Mouse (Mus musculus) CH12.LX (cell line): ENCODE measurements around the gene H3f3b. TPM values are rescaled to one million over a fixed set of nuclear protein-coding genes. Genes with fewer than 3 reads are reported as not detected.

Source experiments
- DNase-seq: peaks from one replicate; pipeline ENCODE4 v3.0.0-alpha.2; 2013; ENCODE audit errors: extremely low read depth
- H3K27ac ChIP-seq: 2 replicates; pipeline ENCODE4 v1.5.1; 2012; ENCODE audit warnings: low read depth, mild to moderate bottlenecking, control low read depth, moderate library complexity; ENCODE audit not compliant: insufficient read depth
- H3K27me3 ChIP-seq: replicated peaks from 2 replicates; pipeline ENCODE3; 2012; ENCODE audit warnings: inconsistent platforms
- H3K36me3 ChIP-seq, 2 experiments: replicated peaks in 1 of 2; 2 replicates each; pipeline versions ENCODE3 to v1.6.1; 2012; ENCODE audit warnings: inconsistent platforms in 1 of 2, low read length in 1 of 2, mild to moderate bottlenecking in 1 of 2, mixed read lengths in 1 of 2, moderate library complexity in 1 of 2; ENCODE audit not compliant: control insufficient read depth in 1 of 2, insufficient read depth in 1 of 2
- H3K4me1 ChIP-seq, 2 experiments: 2 replicates each; pipeline ENCODE4 v1.6.1; 2012; ENCODE audit warnings: inconsistent platforms in 1 of 2, moderate library complexity in 1 of 2; ENCODE audit not compliant: insufficient read depth in 2 of 2, control insufficient read depth in 1 of 2
- H3K4me2 ChIP-seq: 2 replicates; pipeline ENCODE4 v1.6.1; 2012; ENCODE audit warnings: low read depth, mild to moderate bottlenecking, control low read depth; ENCODE audit not compliant: poor library complexity, insufficient read depth, severe bottlenecking
- H3K4me3 ChIP-seq, 3 experiments: fragments of 150-350 bp in 1 of 3; sonication (generic) in 1 of 3; replicated peaks in 1 of 3; 2 replicates each; pipeline versions ENCODE3 to v1.5.1; 2011 to 2012; ENCODE audit warnings: low read depth in 2 of 3, low read length in 2 of 3, mild to moderate bottlenecking in 2 of 3, moderate library complexity in 2 of 3, control low read depth in 1 of 3, improper control_type of control experiment in 1 of 3, inconsistent platforms in 1 of 3, mixed read lengths in 1 of 3; ENCODE audit not compliant: poor library complexity in 1 of 3
- H3K79me2 ChIP-seq: replicated peaks from 2 replicates; pipeline ENCODE4 v1.6.1; 2012; ENCODE audit warnings: mild to moderate bottlenecking, moderate library complexity; ENCODE audit not compliant: control insufficient read depth, poor library complexity, insufficient read depth, severe bottlenecking; ENCODE audit errors: extremely low read depth
- H3K9ac ChIP-seq: 2 replicates; pipeline ENCODE4 v1.6.1; 2012; ENCODE audit warnings: low read depth, mild to moderate bottlenecking, control low read depth, moderate library complexity; ENCODE audit not compliant: insufficient read depth
- H3K9me3 ChIP-seq: replicated peaks from 2 replicates; pipeline ENCODE3; 2012; ENCODE audit warnings: low read length, inconsistent platforms, mixed read lengths
- BHLHE40 ChIP-seq: IDR thresholded peaks from 2 replicates; pipeline ENCODE4 v1.6.1; 2011; ENCODE audit warnings: mild to moderate bottlenecking, low read depth, low read length, improper control_type of control experiment
- CHD1 ChIP-seq: IDR thresholded peaks from 2 replicates; pipeline ENCODE4 v1.6.1; 2012; ENCODE audit warnings: low read depth, low read length, improper control_type of control experiment, inconsistent platforms
- CHD2 ChIP-seq: IDR thresholded peaks from 2 replicates; pipeline ENCODE4 v1.6.1; 2011; ENCODE audit warnings: low read length, improper control_type of control experiment
- EP300 ChIP-seq: IDR thresholded peaks from 2 replicates; pipeline ENCODE4 v1.6.1; 2011; ENCODE audit warnings: low read length, improper control_type of control experiment
- ETS1 ChIP-seq: conservative IDR thresholded peaks from 2 replicates; pipeline ENCODE4 v1.6.1; 2012; ENCODE audit warnings: low read depth, mild to moderate bottlenecking, inconsistent platforms, low read length, improper control_type of control experiment, moderate library complexity
- GABPA ChIP-seq: IDR thresholded peaks from 2 replicates; pipeline ENCODE4 v1.6.1; 2012; ENCODE audit warnings: low read depth, low read length, improper control_type of control experiment, inconsistent platforms; ENCODE audit not compliant: insufficient replicate concordance
- IRF4 ChIP-seq: IDR thresholded peaks from 2 replicates; pipeline ENCODE4 v1.6.1; 2014; ENCODE audit warnings: low read depth, mild to moderate bottlenecking, inconsistent platforms, low read length, improper control_type of control experiment
- JUND ChIP-seq: conservative IDR thresholded peaks from 2 replicates; pipeline ENCODE4 v1.6.1; 2011; ENCODE audit warnings: low read depth, low read length, improper control_type of control experiment
- KAT2A ChIP-seq: IDR thresholded peaks from 2 replicates; pipeline ENCODE4 v1.6.1; 2012; ENCODE audit warnings: low read length, improper control_type of control experiment, inconsistent platforms; ENCODE audit not compliant: insufficient replicate concordance
- MEF2A ChIP-seq: IDR thresholded peaks from 2 replicates; pipeline ENCODE4 v1.6.1; 2014; ENCODE audit warnings: low read depth, mild to moderate bottlenecking, inconsistent platforms, low read length, improper control_type of control experiment, borderline replicate concordance
- MXI1 ChIP-seq: IDR thresholded peaks from 2 replicates; pipeline ENCODE4 v1.6.1; 2011; ENCODE audit warnings: mild to moderate bottlenecking, low read depth, low read length, improper control_type of control experiment
- MYC ChIP-seq: IDR thresholded peaks from 2 replicates; pipeline ENCODE4 v1.6.1; 2011; ENCODE audit warnings: low read depth, mild to moderate bottlenecking, improper control_type of control experiment, low read length
- NELFE ChIP-seq: IDR thresholded peaks from 2 replicates; pipeline ENCODE4 v1.6.1; 2011; ENCODE audit warnings: low read depth, low read length, improper control_type of control experiment
- NRF1 ChIP-seq: IDR thresholded peaks from 2 replicates; pipeline ENCODE4 v1.6.1; 2014; ENCODE audit warnings: low read depth, mild to moderate bottlenecking, inconsistent platforms, low read length, improper control_type of control experiment, moderate library complexity
- PAX5 ChIP-seq: IDR thresholded peaks from 2 replicates; pipeline ENCODE4 v1.6.1; 2012; ENCODE audit warnings: low read length, inconsistent platforms, mixed read lengths
- POLR2A ChIP-seq: IDR thresholded peaks from 2 replicates; pipeline ENCODE4 v1.6.1; 2011; ENCODE audit warnings: low read depth, mild to moderate bottlenecking, improper control_type of control experiment, low read length
- POLR2AphosphoS2 ChIP-seq: IDR thresholded peaks from 2 replicates; pipeline ENCODE4 v1.6.1; 2011; ENCODE audit warnings: low read depth, low read length, improper control_type of control experiment
- RAD21 ChIP-seq: IDR thresholded peaks from 2 replicates; pipeline ENCODE4 v1.6.1; 2011; ENCODE audit warnings: low read depth, mild to moderate bottlenecking, low read length, improper control_type of control experiment, moderate library complexity
- RCOR1 ChIP-seq: conservative IDR thresholded peaks from 2 replicates; pipeline ENCODE4 v1.6.1; 2012; ENCODE audit warnings: low read depth, mild to moderate bottlenecking, inconsistent platforms, low read length, improper control_type of control experiment
- TBP ChIP-seq: conservative IDR thresholded peaks from 2 replicates; pipeline ENCODE4 v1.6.1; 2011; ENCODE audit warnings: low read depth, low read length, improper control_type of control experiment
- TCF12 ChIP-seq: IDR thresholded peaks from 2 replicates; pipeline ENCODE4 v1.6.1; 2014; ENCODE audit warnings: low read depth, mild to moderate bottlenecking, inconsistent platforms, low read length, improper control_type of control experiment
- UBTF ChIP-seq: IDR thresholded peaks from 2 replicates; pipeline ENCODE4 v1.6.1; 2012; ENCODE audit warnings: low read depth, mild to moderate bottlenecking, inconsistent platforms, low read length, improper control_type of control experiment, moderate library complexity
- USF2 ChIP-seq: conservative IDR thresholded peaks from 2 replicates; pipeline ENCODE4 v1.6.1; 2011; ENCODE audit warnings: low read depth, low read length, improper control_type of control experiment
- ZMIZ1 ChIP-seq: IDR thresholded peaks from 2 replicates; pipeline ENCODE4 v1.6.1; 2012; ENCODE audit warnings: low read depth, mild to moderate bottlenecking, inconsistent platforms, low read length, improper control_type of control experiment
- dilution Hi-C: fragments of 300-500 bp; cut with MboI; formaldehyde crosslinking; loops from 2 replicates; pipeline ENCODE4 v1.14.3; 2020; ENCODE audit warnings: low sequenced_read_pairs; ENCODE audit not compliant: extremely low pct_unique_long_range_greater_than_20kb, extremely low pct_ligation_motif_present
- in situ Hi-C: fragments of 300-500 bp; cut with MboI; formaldehyde crosslinking; loops from 3 replicates; pipeline ENCODE4 v1.14.3; 2019; ENCODE audit warnings: low sequenced_read_pairs, low pct_ligation_motif_present, low pct_unique_long_range_greater_than_20kb, mixed read lengths
- polyA plus RNA-seq: library from polyadenylated mRNA; unstranded; fragments of >175 nt; gene quantifications from 2 replicates; pipeline ENCODE4 v1.2.1, GENCODE M21; 2012; ENCODE audit warnings: low read depth; ENCODE audit not compliant: insufficient read length
- total RNA-seq, 2 experiments: library from RNA; depleted of rRNA; stranded (reverse); fragments of 300-350 nt in 1 of 2; fragments of >200 nt in 1 of 2; gene quantifications; 2 replicates each; pipeline ENCODE4 v1.2.3; 2012 to 2014

The H3f3b gene
- total and polyA plus RNA-seq, 3 experiments, result 340 to 889 (median 567) TPM

- dilution Hi-C loops, result no loop called here
Observed at GRCm38 (mm10) chr11:116053510-116054229, 25.9 kb upstream of the H3f3b start.

GRCm38 (mm10) chr11:116050196-116050595 lies 22.4 kb upstream of the H3f3b start:
- no peak overlapping the region for H3K27ac ChIP-seq
- TF ChIP-seq RAD21, result no peak
- no peak for TF ChIP-seq BHLHE40
- TF ChIP-seq POLR2A, result no peak
- TF ChIP-seq RCOR1, result no peak
- TF ChIP-seq NELFE, result no peak
- TF ChIP-seq GABPA, result no peak
- no peak for TF ChIP-seq CHD2
- TF ChIP-seq ETS1, result no peak
- in situ Hi-C loops (no loop called here), dilution Hi-C loops (no loop called here)
- H3K9me3 ChIP-seq, result peaks cover 6% of the 10 kb centered on the region
- H3K27me3 ChIP-seq, result no peaks in the 10 kb centered on the region
- H3K9ac ChIP-seq, result no peak overlapping the region
- peaks cover 91 to 95% of the 10 kb centered on the region in 2 experiments for H3K36me3 ChIP-seq
- no peak for DNase-seq
- no peaks in the 10 kb centered on the region for H3K79me2 ChIP-seq
- no peak overlapping the region for H3K4me2 ChIP-seq
- H3K4me3 ChIP-seq, result no peak overlapping the region
- H3K4me1 ChIP-seq, result peaks cover 3 to 12% of the 10 kb centered on the region in 2 experiments; a peak in 2 of 4 replicates

More at GRCm38 (mm10) chr11:116053510-116054229, 25.9 kb upstream of the H3f3b start:
- peaks cover 3 to 16% of the 10 kb centered on the region in 2 experiments; a peak in 2 of 4 replicates for H3K4me1 ChIP-seq
- H3K27ac ChIP-seq, result no peak overlapping the region
- no peak overlapping the region for H3K4me3 ChIP-seq
- in situ Hi-C loops, result no loop called here
- H3K9me3 ChIP-seq, result peaks cover 6% of the 10 kb centered on the region
- no peaks in the 10 kb centered on the region for H3K79me2 ChIP-seq
- H3K36me3 ChIP-seq, result peaks cover 93 to 97% of the 10 kb centered on the region in 2 experiments
- no peak overlapping the region for H3K9ac ChIP-seq
- no peak for TF ChIP-seq JUND
- no peak for TF ChIP-seq MXI1
- TF ChIP-seq KAT2A, result no peak
- TF ChIP-seq PAX5, result no peak
- no peak for TF ChIP-seq TBP
- TF ChIP-seq IRF4, result no peak
- no peak for TF ChIP-seq MEF2A
- no peak for TF ChIP-seq EP300
- no peak for TF ChIP-seq NELFE
- no peak for TF ChIP-seq UBTF
- no peak for TF ChIP-seq RAD21
- no peak for TF ChIP-seq NRF1
- TF ChIP-seq POLR2AphosphoS2, result no peak
- TF ChIP-seq USF2, result no peak
- TF ChIP-seq TCF12, result no peak
- no peak for TF ChIP-seq CHD1
- no peak for TF ChIP-seq MYC
- TF ChIP-seq ZMIZ1, result no peak
- no peaks in the 10 kb centered on the region for H3K27me3 ChIP-seq
- H3K4me2 ChIP-seq, result no peak overlapping the region
- no peak for DNase-seq
